Mouse (Mus musculus): ENCODE data around the gene Sp100. TPM values are rescaled to one million over a fixed set of nuclear protein-coding genes. Genes with fewer than 3 reads are reported as not detected.
A peak's percentile ranks its signal among the peaks of the same experiment; 100 is the strongest.

The Sp100 gene
- total RNA-seq, 2 experiments from 2014 or later: 35.0 to 45.0 TPM

- no peak for ATAC-seq (replicated peaks; ENCODE audit: low FRiP score, low TSS enrichment, poor library complexity, severe bottlenecking)
These were observed 92.5 kb downstream of the Sp100 start for GRCm38 (mm10) chr1:85742333-85742732.

- ATAC-seq (replicated peaks; ENCODE audit: low FRiP score, low TSS enrichment, poor library complexity, severe bottlenecking): no peak
These were observed 93.2 kb downstream of the Sp100 start for GRCm38 (mm10) chr1:85742916-85743505.

GRCm38 (mm10) chr1:85744539-85744938, 94.8 kb downstream of the Sp100 start:
- ATAC-seq (replicated peaks; ENCODE audit: low FRiP score, low TSS enrichment, poor library complexity, severe bottlenecking): no peak

GRCm38 (mm10) chr1:85746511-85746910, 96.7 kb downstream of the Sp100 start:
- no peak for ATAC-seq (replicated peaks; ENCODE audit: low FRiP score, low TSS enrichment, poor library complexity, severe bottlenecking)

GRCm38 (mm10) chr1:85749829-85750228, 100.0 kb downstream of the Sp100 start:
- no peak for ATAC-seq (replicated peaks; ENCODE audit: low FRiP score, low TSS enrichment, poor library complexity, severe bottlenecking)

- peak; percentile 29 for ATAC-seq (replicated peaks; ENCODE audit: low FRiP score, low TSS enrichment, poor library complexity, severe bottlenecking)
These were observed 100.9 kb downstream of the Sp100 start for GRCm38 (mm10) chr1:85750650-85751049.

- ATAC-seq (replicated peaks; ENCODE audit: low FRiP score, low TSS enrichment, poor library complexity, severe bottlenecking): peak; percentile 77
These were observed 101.7 kb downstream of the Sp100 start for GRCm38 (mm10) chr1:85751494-85751893.

- ATAC-seq (replicated peaks; ENCODE audit: low FRiP score, low TSS enrichment, poor library complexity, severe bottlenecking): 0 out of 2 replicates have a peak, but pooled peaks have one; percentile 31
These were observed 102.3 kb downstream of the Sp100 start for GRCm38 (mm10) chr1:85751932-85752680.

- ATAC-seq (replicated peaks; ENCODE audit: low FRiP score, low TSS enrichment, poor library complexity, severe bottlenecking): no peak
These were observed 107.9 kb downstream of the Sp100 start for GRCm38 (mm10) chr1:85757531-85758230.

- peak; percentile 20; the same call in 1 of the 2 replicates for ATAC-seq (replicated peaks; ENCODE audit: low FRiP score, low TSS enrichment, poor library complexity, severe bottlenecking)
These were observed 108.6 kb downstream of the Sp100 start for GRCm38 (mm10) chr1:85758231-85758968.

GRCm38 (mm10) chr1:85758969-85759293, 109.1 kb downstream of the Sp100 start:
- no peak for ATAC-seq (replicated peaks; ENCODE audit: low FRiP score, low TSS enrichment, poor library complexity, severe bottlenecking)

Other genes with a start within 250 kb of the Sp100 start
- gene G530012D18Rik, start 74.3 kb upstream of the Sp100 start, total RNA-seq (2014; fragmentation: Nextera tagmentation): not detected in 2 replicates
- not detected in 2 replicates for gene G530012D18Rik, start 74.3 kb upstream of the Sp100 start, total RNA-seq (2017)
- 47.6 and 50.5 TPM in 2 replicates for gene Sp110, start 51.2 kb upstream of the Sp100 start, total RNA-seq (2014; fragmentation: Nextera tagmentation)
- gene Sp110, start 51.2 kb upstream of the Sp100 start, total RNA-seq (2017): 43.7 and 67.0 TPM in 2 replicates
- gene Sp140, start 49.6 kb upstream of the Sp100 start, total RNA-seq (2014; fragmentation: Nextera tagmentation): 27.1 and 28.0 TPM in 2 replicates
- gene Sp140, start 49.6 kb upstream of the Sp100 start, total RNA-seq (2017): 28.0 and 38.9 TPM in 2 replicates
- gene A630001G21Rik, start 128.7 kb downstream of the Sp100 start, total RNA-seq (2014; fragmentation: Nextera tagmentation): 35.7 and 49.8 TPM in 2 replicates
- 15.5 and 23.5 TPM in 2 replicates for gene A630001G21Rik, start 128.7 kb downstream of the Sp100 start, total RNA-seq (2017)
- 53.9 and 68.0 TPM in 2 replicates for gene Cab39, start 143.5 kb downstream of the Sp100 start, total RNA-seq (2014; fragmentation: Nextera tagmentation)
- gene Cab39, start 143.5 kb downstream of the Sp100 start, total RNA-seq (2017): 113 and 117 TPM in 2 replicates
- 10.8 and 12.3 TPM in 2 replicates for gene Itm2c, start 244.3 kb downstream of the Sp100 start, total RNA-seq (2014; fragmentation: Nextera tagmentation)
- gene Itm2c, start 244.3 kb downstream of the Sp100 start, total RNA-seq (2017): 17.6 and 23.6 TPM in 2 replicates

Measured in megakaryocyte-erythroid progenitor cell, adult 5-6 weeks (primary cell).